Mouse (Mus musculus) heart, embryonic 15.5 days (tissue): ENCODE data around the gene Antxr1. TPM values are rescaled to one million over a fixed set of nuclear protein-coding genes. Genes with fewer than 3 reads are reported as not detected.
A peak's percentile ranks its signal among the peaks of the same experiment; 100 is the strongest.

Experiments
- ATAC-seq: fragments of 200-750 bp; cut with Nextera tagmentation; replicated peaks from 2 replicates; pipeline ENCODE4 v1.8.0; 2017; ENCODE audit warnings: low read depth, moderate TSS enrichment; ENCODE audit not compliant: insufficient number of reproducible peaks, insufficient read depth, low FRiP score
- H3K27ac ChIP-seq: fragments of 300-500 bp; sonication (generic); 2 replicates; pipeline ENCODE4 v1.5.1; 2015; ENCODE audit warnings: mild to moderate bottlenecking, inconsistent platforms
- H3K27me3 ChIP-seq: fragments of 300-500 bp; sonication (generic); 2 replicates; pipeline ENCODE4 v1.6.1; 2015; ENCODE audit warnings: inconsistent platforms
- H3K36me3 ChIP-seq: fragments of 300-500 bp; sonication (generic); 2 replicates; pipeline ENCODE4 v1.6.1; 2015; ENCODE audit warnings: mild to moderate bottlenecking, inconsistent platforms
- H3K4me1 ChIP-seq: fragments of 300-500 bp; sonication (generic); replicated peaks from 2 replicates; pipeline ENCODE4 v1.6.1; 2015; ENCODE audit warnings: inconsistent platforms
- H3K4me2 ChIP-seq: fragments of 300-500 bp; sonication (generic); 2 replicates; pipeline ENCODE4 v1.6.1; 2015; ENCODE audit warnings: inconsistent platforms, mild to moderate bottlenecking, moderate library complexity
- H3K4me3 ChIP-seq: fragments of 300-500 bp; sonication (generic); 2 replicates; pipeline ENCODE4 v1.5.1; 2015; ENCODE audit warnings: mild to moderate bottlenecking, inconsistent platforms
- H3K9ac ChIP-seq: fragments of 300-500 bp; sonication (generic); 2 replicates; pipeline ENCODE4 v1.6.1; 2015; ENCODE audit warnings: mild to moderate bottlenecking, inconsistent platforms
- H3K9me3 ChIP-seq: fragments of 300-500 bp; sonication (generic); replicated peaks from 2 replicates; pipeline ENCODE4 v1.6.1; 2016; ENCODE audit warnings: inconsistent platforms
- WGBS: fragments of 180-500 bp; shearing (Covaris S2); methylation state at CpG from one replicate; pipeline ENCODE4 v1.1.7; 2015; ENCODE audit warnings: mixed read lengths; 5-methylcytosine and 5-hydroxymethylcytosine counted together
- polyA plus RNA-seq: library from polyadenylated mRNA; unstranded; fragments of >200 nt; fragmentation: Nextera tagmentation; extraction: Ambion mirVana; gene quantifications from 2 replicates; pipeline ENCODE4 v1.2.1, GENCODE M21; 2015

Antxr1 gene
- polyA plus RNA-seq, 1 experiment from 2014 or later, result 5.0 TPM

GRCm38 (mm10) chr6:87270452-87270851 lies 65.2 kb downstream of the Antxr1 start:
- H3K4me1 ChIP-seq, result peaks cover 22% of the 10 kb centered on the region
- ATAC-seq, result no peak
- no peaks in the 10 kb centered on the region for H3K27me3 ChIP-seq
- no peak overlapping the region for H3K4me2 ChIP-seq
- H3K36me3 ChIP-seq, result peaks cover 6% of the 10 kb centered on the region
- no peaks in the 10 kb centered on the region for H3K9me3 ChIP-seq
- H3K4me3 ChIP-seq, result no peak overlapping the region
- no peak overlapping the region for H3K9ac ChIP-seq
- WGBS, result 26% methylated on average over 7 of the region's 7 CpGs
- no peak overlapping the region for H3K27ac ChIP-seq

- Histone ChIP-seq H3K27ac (no peak overlapping the region), H3K9ac (no peak overlapping the region), H3K36me3 (peaks cover 6% of the 10 kb centered on the region), H3K4me1 (peaks cover 22% of the 10 kb centered on the region), H3K4me3 (no peak overlapping the region), H3K9me3 (no peaks in the 10 kb centered on the region), H3K27me3 (no peaks in the 10 kb centered on the region), H3K4me2 (no peak overlapping the region)
- WGBS, result 66% methylated on average over 7 of the region's 7 CpGs
- ATAC-seq, result no peak
Observed at GRCm38 (mm10) chr6:87269950-87270349, 65.7 kb downstream of the Antxr1 start.

GRCm38 (mm10) chr6:87262666-87263065 lies 73.0 kb downstream of the Antxr1 start:
- 57% methylated on average over 2 of the region's 2 CpGs for WGBS
- H3K36me3 ChIP-seq, result no peaks in the 10 kb centered on the region
- no peaks in the 10 kb centered on the region for H3K9me3 ChIP-seq
- no peak overlapping the region for H3K27ac ChIP-seq
- H3K9ac ChIP-seq, result no peak overlapping the region
- peaks cover 4% of the 10 kb centered on the region for H3K4me1 ChIP-seq
- no peak overlapping the region for H3K4me2 ChIP-seq
- no peaks in the 10 kb centered on the region for H3K27me3 ChIP-seq
- ATAC-seq, result no peak
- H3K4me3 ChIP-seq, result no peak overlapping the region

GRCm38 (mm10) chr6:87258976-87259375 lies 76.6 kb downstream of the Antxr1 start:
- Histone ChIP-seq H3K9me3 (no peaks in the 10 kb centered on the region), H3K4me1 (peaks cover 4% of the 10 kb centered on the region), H3K36me3 (no peaks in the 10 kb centered on the region), H3K4me3 (no peak overlapping the region), H3K27ac (0 out of 2 replicates have a peak overlapping the region, but pooled peaks have one; percentile 35), H3K27me3 (no peaks in the 10 kb centered on the region), H3K9ac (no peak overlapping the region), H3K4me2 (no peak overlapping the region)
- no peak for ATAC-seq
- WGBS, result 54% methylated on average over 5 of the region's 5 CpGs

DNA sequence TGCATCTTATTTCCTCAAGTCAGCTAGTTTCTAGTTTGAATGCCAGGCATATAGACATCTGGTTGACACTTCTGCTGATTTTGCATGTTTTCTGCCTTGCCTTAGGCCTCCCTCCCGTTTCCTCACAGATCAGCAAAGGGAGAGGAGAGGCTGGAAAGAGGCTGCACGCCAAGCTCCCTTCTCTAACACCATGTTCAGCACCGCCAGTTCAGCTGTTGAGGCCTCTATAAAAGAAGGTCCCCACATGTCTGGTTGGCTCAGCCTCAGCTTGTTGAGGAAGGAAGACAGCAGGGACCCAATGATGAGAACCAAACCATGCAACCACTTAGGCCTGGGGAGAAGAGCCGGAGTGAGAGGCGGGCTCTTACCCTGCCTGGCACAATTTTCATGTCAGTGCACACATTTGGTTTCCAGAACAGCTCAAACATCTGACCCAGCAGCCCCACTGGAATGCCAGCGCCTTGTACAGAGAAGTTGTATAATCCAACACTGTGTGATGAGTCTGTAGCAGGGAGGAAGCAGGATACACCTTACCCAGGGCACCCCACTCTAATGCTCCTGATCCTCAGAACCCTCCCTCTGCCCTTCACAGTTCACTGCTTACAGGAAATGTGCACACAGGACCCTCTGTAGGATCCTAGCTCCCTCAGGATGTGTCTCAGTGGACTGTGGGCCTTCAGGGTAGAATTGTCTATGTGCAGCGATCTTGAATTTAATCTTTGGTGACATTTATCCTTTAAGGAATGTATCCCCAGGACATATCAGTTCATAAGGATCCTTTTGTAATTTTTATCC lies 77.4 kb downstream of the Antxr1 start:
- peaks cover 4% of the 10 kb centered on the region for H3K4me1 ChIP-seq
- 73% methylated on average over 7 of the region's 7 CpGs for WGBS
- no peak overlapping the region for H3K9ac ChIP-seq
- H3K4me2 ChIP-seq, result no peak overlapping the region
- no peaks in the 10 kb centered on the region for H3K36me3 ChIP-seq
- no peaks in the 10 kb centered on the region for H3K9me3 ChIP-seq
- no peak for ATAC-seq
- no peaks in the 10 kb centered on the region for H3K27me3 ChIP-seq
- H3K4me3 ChIP-seq, result no peak overlapping the region
- H3K27ac ChIP-seq, result peak overlapping the region; percentile 35; the same call in 1 of the 2 replicates

DNA sequence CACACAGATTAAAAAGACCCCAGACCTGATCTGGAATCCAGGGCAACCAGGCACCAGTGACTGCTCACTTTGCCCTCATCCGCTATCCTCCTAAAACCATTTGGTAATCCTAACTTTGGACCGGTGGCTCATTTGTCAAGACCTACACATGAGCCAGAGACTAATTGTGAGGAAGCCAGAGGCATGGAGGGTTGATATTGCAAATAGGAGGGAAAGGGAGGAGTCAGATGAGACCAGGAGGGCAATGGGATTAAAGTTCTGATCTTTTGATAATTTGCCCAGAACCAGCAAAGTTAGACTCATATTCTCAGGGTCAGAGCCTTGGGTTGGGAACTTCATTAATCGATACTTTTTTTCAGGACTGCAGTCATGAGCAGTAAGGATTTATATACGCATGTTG lies 78.2 kb downstream of the Antxr1 start:
- WGBS, result 90% methylated on average over 4 of the region's 4 CpGs
- Histone ChIP-seq H3K9ac (no peak overlapping the region), H3K27me3 (no peaks in the 10 kb centered on the region), H3K4me3 (no peak overlapping the region), H3K4me1 (peaks cover 4% of the 10 kb centered on the region), H3K4me2 (no peak overlapping the region), H3K9me3 (no peaks in the 10 kb centered on the region), H3K36me3 (no peaks in the 10 kb centered on the region), H3K27ac (no peak overlapping the region)
- no peak for ATAC-seq

- H3K4me2 ChIP-seq, result no peak overlapping the region
- H3K9ac ChIP-seq, result no peak overlapping the region
- peaks cover 4% of the 10 kb centered on the region for H3K4me1 ChIP-seq
- H3K27ac ChIP-seq, result no peak overlapping the region
- no peaks in the 10 kb centered on the region for H3K27me3 ChIP-seq
- ATAC-seq, result no peak
- no peaks in the 10 kb centered on the region for H3K9me3 ChIP-seq
- 72% methylated on average over 12 of the region's 12 CpGs for WGBS
- H3K36me3 ChIP-seq, result no peaks in the 10 kb centered on the region
- no peak overlapping the region for H3K4me3 ChIP-seq
Observed at GRCm38 (mm10) chr6:87255668-87256067, 80.0 kb downstream of the Antxr1 start.

DNA sequence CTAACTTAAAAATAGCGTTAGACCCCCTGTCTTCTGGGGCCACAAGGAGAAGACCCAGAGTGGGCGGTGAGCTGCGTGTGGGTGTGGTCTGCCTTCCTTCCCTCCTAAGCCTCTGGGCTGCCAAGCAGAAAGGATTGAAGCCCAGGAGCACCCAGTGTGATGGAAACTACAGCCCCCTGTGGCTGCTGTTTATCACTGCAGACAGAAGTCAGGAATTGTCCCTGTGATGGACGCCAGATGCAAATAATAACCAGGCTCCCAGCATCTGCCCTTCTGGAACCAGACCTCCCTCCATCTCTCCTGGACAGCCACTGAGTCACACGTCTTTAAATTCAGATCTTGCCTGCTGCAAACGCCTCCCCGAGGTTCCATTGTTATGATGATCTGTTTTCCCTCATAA lies 80.9 kb downstream of the Antxr1 start:
- Histone ChIP-seq H3K4me3 (no peak overlapping the region), H3K9me3 (no peaks in the 10 kb centered on the region), H3K27me3 (no peaks in the 10 kb centered on the region), H3K27ac (no peak overlapping the region; the same call in 1 of the 2 replicates), H3K36me3 (no peaks in the 10 kb centered on the region), H3K4me2 (no peak overlapping the region), H3K9ac (no peak overlapping the region), H3K4me1 (peaks cover 4% of the 10 kb centered on the region)
- ATAC-seq, result no peak
- 34% methylated on average over 7 of the region's 7 CpGs for WGBS

DNA sequence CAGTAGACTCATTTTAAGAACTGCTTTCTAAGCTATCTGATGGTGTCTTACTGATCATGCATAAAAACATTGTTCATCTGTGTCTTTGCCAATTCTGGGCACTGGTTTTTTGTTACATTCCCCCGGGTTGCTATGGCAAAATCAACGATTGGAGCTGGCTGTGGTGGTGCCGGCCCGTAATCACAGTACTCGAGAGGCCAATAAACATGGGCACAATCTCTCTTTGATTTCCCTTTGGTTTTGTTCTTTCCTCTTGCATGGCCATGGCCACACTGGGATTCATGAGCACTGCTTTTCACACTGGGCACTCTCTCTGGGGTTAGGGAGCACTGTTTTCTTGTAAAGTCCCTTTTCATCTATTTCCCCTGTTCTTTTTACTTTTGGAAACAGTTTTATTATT lies 83.9 kb downstream of the Antxr1 start:
- Histone ChIP-seq H3K4me1 (peaks cover 7% of the 10 kb centered on the region), H3K4me3 (no peak overlapping the region), H3K27ac (no peak overlapping the region), H3K36me3 (no peaks in the 10 kb centered on the region), H3K9ac (no peak overlapping the region), H3K9me3 (no peaks in the 10 kb centered on the region), H3K27me3 (no peaks in the 10 kb centered on the region), H3K4me2 (no peak overlapping the region)
- ATAC-seq, result no peak
- WGBS, result 83% methylated on average over 5 of the region's 5 CpGs

- 83% methylated on average over 3 of the region's 3 CpGs for WGBS
- Histone ChIP-seq H3K27ac (no peak overlapping the region), H3K36me3 (no peaks in the 10 kb centered on the region), H3K4me1 (peaks cover 7% of the 10 kb centered on the region), H3K27me3 (no peaks in the 10 kb centered on the region), H3K4me2 (no peak overlapping the region), H3K9me3 (no peaks in the 10 kb centered on the region), H3K9ac (no peak overlapping the region), H3K4me3 (no peak overlapping the region)
- no peak for ATAC-seq
Observed at GRCm38 (mm10) chr6:87250701-87251100, 84.9 kb downstream of the Antxr1 start.

DNA sequence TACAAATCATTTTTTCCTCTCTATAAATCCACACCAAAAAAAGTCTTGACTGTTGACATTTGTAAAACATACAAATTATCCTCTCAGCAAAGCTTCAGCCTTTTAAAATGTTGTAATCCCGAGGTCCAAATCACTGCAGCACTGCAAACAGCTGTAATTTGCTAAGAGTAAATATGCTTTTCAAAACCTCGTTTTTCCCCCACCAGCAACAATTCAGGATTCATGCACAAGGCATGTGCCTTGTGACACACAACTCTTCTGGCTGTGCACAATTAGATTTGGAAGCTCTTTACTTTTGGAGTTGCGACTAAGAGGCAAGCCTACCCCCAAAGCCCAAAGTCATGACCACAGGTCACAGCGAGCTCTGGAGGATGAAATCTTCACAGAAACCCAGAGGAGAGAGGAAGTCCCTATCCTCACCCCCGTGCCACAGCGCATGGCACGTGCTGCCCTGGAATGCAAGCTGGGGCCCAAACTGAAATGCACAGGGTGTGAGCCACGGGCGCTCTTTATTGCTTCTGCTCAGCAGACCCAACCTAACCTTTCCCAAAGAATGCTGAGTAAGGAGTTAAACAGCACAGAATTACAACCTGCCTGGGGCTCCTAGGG lies 87.3 kb downstream of the Antxr1 start:
- no peaks in the 10 kb centered on the region for H3K9me3 ChIP-seq
- ATAC-seq, result no peak
- H3K4me3 ChIP-seq, result no peak overlapping the region
- H3K4me2 ChIP-seq, result no peak overlapping the region
- peaks cover 7% of the 10 kb centered on the region for H3K4me1 ChIP-seq
- 63% methylated on average over 9 of the region's 9 CpGs for WGBS
- no peaks in the 10 kb centered on the region for H3K36me3 ChIP-seq
- H3K27ac ChIP-seq, result no peak overlapping the region
- H3K9ac ChIP-seq, result no peak overlapping the region
- H3K27me3 ChIP-seq, result no peaks in the 10 kb centered on the region
